Mouse (Mus musculus) heart, adult 2 months (tissue): ENCODE results near the gene Gm42742.

Experiments
- CTCF ChIP-seq: fragments of 200-600 bp; IDR thresholded peaks from 2 replicates; pipeline ENCODE4 v1.8.1; 2022; ENCODE audit warnings: antibody characterized with exemption, mild to moderate bottlenecking, moderate library complexity
- POLR2A ChIP-seq: fragments of 200-500 bp; IDR thresholded peaks from 2 replicates; pipeline ENCODE4 v1.6.1; 2011; ENCODE audit warnings: mild to moderate bottlenecking, low read depth, low read length, control low read depth; ENCODE audit not compliant: insufficient read depth

DNA sequence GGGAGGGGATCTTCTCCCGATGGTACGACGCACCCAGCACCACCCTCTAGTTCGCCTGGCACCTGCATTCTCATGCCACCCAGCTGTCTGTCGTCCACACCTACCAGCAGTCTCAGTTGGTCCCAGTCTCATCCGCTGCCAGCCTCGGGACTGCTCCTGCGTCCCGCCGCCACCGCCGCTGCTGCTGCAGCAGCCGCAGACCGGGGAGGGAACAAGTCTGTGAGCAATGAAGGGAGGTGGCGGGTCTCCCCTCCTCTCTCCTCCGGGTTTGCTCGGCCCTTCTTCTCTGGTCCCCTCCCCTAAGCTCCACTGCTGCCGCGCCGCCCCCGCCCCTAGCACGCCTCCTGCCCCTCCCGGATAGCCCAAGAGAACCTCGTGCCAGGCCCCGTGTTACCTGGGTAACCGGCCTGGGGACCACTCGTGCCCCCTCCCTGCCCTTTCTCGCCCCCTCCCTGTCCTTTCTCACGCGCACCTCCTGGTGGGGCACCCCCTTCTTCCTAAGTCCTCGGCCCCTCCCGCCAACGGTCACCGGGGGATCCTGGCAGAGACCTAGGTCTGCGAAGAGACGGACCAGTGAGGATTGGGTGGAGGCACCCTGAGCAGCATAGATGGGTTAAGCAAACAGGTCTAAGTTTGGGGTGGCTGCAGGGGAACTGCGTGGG lies at the start of gene Gm42742, which contains the start of gene Prrt2:
- TF ChIP-seq CTCF (no peak), POLR2A (peak; percentile 56)
